Mouse (Mus musculus) MEL (cell line): ENCODE measurements around the gene Rftn2. TPM values are rescaled to one million over a fixed set of nuclear protein-coding genes. Genes with fewer than 3 reads are reported as not detected.

ENCODE experiments used
- DNase-seq: peaks from one replicate; pipeline ENCODE4 v3.0.0; 2011; ENCODE audit warnings: low read depth, low spot score
- H3K27ac ChIP-seq: 2 replicates; pipeline ENCODE4 v1.5.1; 2012; ENCODE audit warnings: low read depth, mild to moderate bottlenecking, control low read depth, low read length, moderate library complexity; ENCODE audit not compliant: control insufficient read depth
- H3K27me3 ChIP-seq, 2 experiments: fragments of 150-350 bp in 1 of 2; sonication (generic) in 1 of 2; 2 replicates each; pipeline ENCODE4 v1.6.1; 2012; ENCODE audit warnings: low read length in 2 of 2, mild to moderate bottlenecking in 2 of 2, improper control_type of control experiment in 1 of 2, moderate library complexity in 1 of 2; ENCODE audit not compliant: insufficient read depth in 2 of 2, control insufficient read depth in 1 of 2
- H3K36me3 ChIP-seq, 2 experiments: 2 replicates each; pipeline ENCODE4 v1.6.1; 2012 to 2014; ENCODE audit warnings: low read length in 2 of 2, improper control_type of control experiment in 1 of 2, inconsistent platforms in 1 of 2, mild to moderate bottlenecking in 1 of 2; ENCODE audit not compliant: insufficient read depth in 2 of 2, control insufficient read depth in 1 of 2
- H3K4me1 ChIP-seq, 2 experiments: fragments of 150-350 bp in 1 of 2; sonication (generic) in 1 of 2; 2 replicates each; pipeline ENCODE4 v1.6.1; 2012; ENCODE audit warnings: low read length in 2 of 2, improper control_type of control experiment in 1 of 2, mild to moderate bottlenecking in 1 of 2; ENCODE audit not compliant: insufficient read depth in 2 of 2, control insufficient read depth in 1 of 2
- H3K4me3 ChIP-seq, 2 experiments: fragments of 150-350 bp in 1 of 2; sonication (generic) in 1 of 2; 2 replicates each; pipeline ENCODE4 v1.5.1; 2012; ENCODE audit warnings: low read depth in 2 of 2, low read length in 2 of 2, mild to moderate bottlenecking in 2 of 2, moderate library complexity in 2 of 2, control low read depth in 1 of 2, improper control_type of control experiment in 1 of 2; ENCODE audit not compliant: control insufficient read depth in 1 of 2, insufficient read depth in 1 of 2
- H3K79me2 ChIP-seq: 2 replicates; pipeline ENCODE4 v1.6.1; 2012; ENCODE audit warnings: mild to moderate bottlenecking, low read length, moderate library complexity; ENCODE audit not compliant: control insufficient read depth, poor library complexity, insufficient read depth
- H3K9ac ChIP-seq: 2 replicates; pipeline ENCODE4 v1.6.1; 2012; ENCODE audit warnings: low read depth, mild to moderate bottlenecking, control low read depth, low read length, moderate library complexity; ENCODE audit not compliant: control insufficient read depth, poor library complexity, severe bottlenecking
- H3K9me3 ChIP-seq: fragments of 150-350 bp; sonication (generic); replicated peaks from 2 replicates; pipeline ENCODE4 v1.6.1; 2012; ENCODE audit warnings: mild to moderate bottlenecking, low read length, improper control_type of control experiment, moderate library complexity; ENCODE audit not compliant: insufficient read depth
- CHD1 ChIP-seq: IDR thresholded peaks from 2 replicates; pipeline ENCODE4 v1.6.1; 2012; ENCODE audit warnings: low read depth, mild to moderate bottlenecking, inconsistent platforms, low read length, improper control_type of control experiment
- CTCF ChIP-seq, 3 experiments: IDR thresholded peaks in 2 of 3; conservative IDR thresholded peaks in 1 of 3; 2 replicates each; pipeline ENCODE4 v1.5.1; 2011 to 2012; ENCODE audit warnings: low read length in 3 of 3, low read depth in 2 of 3, mild to moderate bottlenecking in 2 of 3, improper control_type of control experiment in 1 of 3, inconsistent platforms in 1 of 3, mixed read lengths in 1 of 3, moderate library complexity in 1 of 3; ENCODE audit not compliant: control insufficient read depth in 1 of 3, insufficient read depth in 1 of 3, poor library complexity in 1 of 3, severe bottlenecking in 1 of 3
- E2F4 ChIP-seq: IDR thresholded peaks from 2 replicates; pipeline ENCODE4 v1.6.1; 2011; ENCODE audit warnings: low read depth, low read length, improper control_type of control experiment, borderline replicate concordance
- ELF1 ChIP-seq: IDR thresholded peaks from 2 replicates; pipeline ENCODE4 v1.6.1; 2014; ENCODE audit warnings: low read depth, mild to moderate bottlenecking, inconsistent platforms, low read length, improper control_type of control experiment, moderate library complexity
- GABPA ChIP-seq: IDR thresholded peaks from 2 replicates; pipeline ENCODE4 v1.6.1; 2012; ENCODE audit warnings: low read depth, mild to moderate bottlenecking, inconsistent platforms, low read length, improper control_type of control experiment, moderate library complexity
- GATA1 ChIP-seq: IDR thresholded peaks from 2 replicates; pipeline ENCODE4 v1.6.1; 2011; ENCODE audit warnings: low read depth, low read length, improper control_type of control experiment
- HCFC1 ChIP-seq: IDR thresholded peaks from 2 replicates; pipeline ENCODE4 v1.6.1; 2012; ENCODE audit warnings: low read depth, mild to moderate bottlenecking, inconsistent platforms, low read length, improper control_type of control experiment, moderate library complexity
- JUND ChIP-seq: IDR thresholded peaks from 2 replicates; pipeline ENCODE4 v1.6.1; 2011; ENCODE audit warnings: low read depth, mild to moderate bottlenecking, improper control_type of control experiment, low read length
- MAFK ChIP-seq: IDR thresholded peaks from 2 replicates; pipeline ENCODE4 v1.6.1; 2011; ENCODE audit warnings: low read depth, mild to moderate bottlenecking, low read length, improper control_type of control experiment, borderline replicate concordance
- MAZ ChIP-seq: IDR thresholded peaks from 2 replicates; pipeline ENCODE4 v1.6.1; 2012; ENCODE audit warnings: low read depth, mild to moderate bottlenecking, inconsistent platforms, low read length, improper control_type of control experiment
- MYB ChIP-seq: IDR thresholded peaks from 2 replicates; pipeline ENCODE4 v1.6.1; 2011; ENCODE audit warnings: mild to moderate bottlenecking, low read depth, low read length, improper control_type of control experiment
- NELFE ChIP-seq: IDR thresholded peaks from 2 replicates; pipeline ENCODE4 v1.6.1; 2011; ENCODE audit warnings: low read depth, low read length, improper control_type of control experiment
- NRF1 ChIP-seq: IDR thresholded peaks from 2 replicates; pipeline ENCODE4 v1.6.1; 2014; ENCODE audit warnings: low read depth, mild to moderate bottlenecking, inconsistent platforms, low read length, improper control_type of control experiment, moderate library complexity; ENCODE audit not compliant: poor library complexity, insufficient read depth, severe bottlenecking
- RCOR1 ChIP-seq: IDR thresholded peaks from 2 replicates; pipeline ENCODE4 v1.6.1; 2012; ENCODE audit warnings: low read depth, mild to moderate bottlenecking, inconsistent platforms, low read length, improper control_type of control experiment
- TBP ChIP-seq: IDR thresholded peaks from 2 replicates; pipeline ENCODE4 v1.8.0; 2011; ENCODE audit warnings: low read depth, low read length, improper control_type of control experiment
- TCF12 ChIP-seq: IDR thresholded peaks from 2 replicates; pipeline ENCODE4 v1.6.1; 2014; ENCODE audit warnings: low read depth, mild to moderate bottlenecking, inconsistent platforms, low read length, improper control_type of control experiment, moderate library complexity
- UBTF ChIP-seq: IDR thresholded peaks from 2 replicates; pipeline ENCODE4 v1.6.1; 2012; ENCODE audit warnings: low read depth, mild to moderate bottlenecking, inconsistent platforms, low read length, improper control_type of control experiment, moderate library complexity, borderline replicate concordance; ENCODE audit not compliant: insufficient read depth
- USF1 ChIP-seq: IDR thresholded peaks from 2 replicates; pipeline ENCODE4 v1.6.1; 2014; ENCODE audit warnings: low read depth, mild to moderate bottlenecking, inconsistent platforms, low read length, improper control_type of control experiment, moderate library complexity
- ZC3H11A ChIP-seq: IDR thresholded peaks from 2 replicates; pipeline ENCODE4 v1.6.1; 2012; ENCODE audit warnings: low read depth, mild to moderate bottlenecking, inconsistent platforms, low read length, improper control_type of control experiment
- ZKSCAN1 ChIP-seq: IDR thresholded peaks from 2 replicates; pipeline ENCODE4 v1.6.1; 2012; ENCODE audit warnings: low read depth, mild to moderate bottlenecking, inconsistent platforms, low read length, improper control_type of control experiment, moderate library complexity
- ZMIZ1 ChIP-seq: IDR thresholded peaks from 2 replicates; pipeline ENCODE4 v1.6.1; 2012; ENCODE audit warnings: low read depth, mild to moderate bottlenecking, inconsistent platforms, low read length, improper control_type of control experiment, moderate library complexity
- polyA plus RNA-seq, 2 experiments: library from polyadenylated mRNA; stranded (reverse) in 1 of 2; unstranded in 1 of 2; fragments of >175 nt in 1 of 2; fragments of >200 nt in 1 of 2; gene quantifications; 2 replicates each; pipeline versions ENCODE4 v1.2.1 to v1.2.4; 2012; ENCODE audit warnings: low replicate concordance in 2 of 2, low read depth in 1 of 2; ENCODE audit not compliant: insufficient read length in 2 of 2, insufficient read depth in 1 of 2, missing spikeins in 1 of 2
- total RNA-seq: library from RNA; depleted of rRNA; stranded (reverse); fragments of 300-350 nt; gene quantifications from 2 replicates; pipeline ENCODE4 v1.2.3, GENCODE M21; 2012

The Rftn2 gene
- total and polyA plus RNA-seq, 3 experiments: 0.01 TPM; not detected in 2

- no peaks in the 10 kb centered on the region for H3K27me3 ChIP-seq
- no peak for DNase-seq
- H3K36me3 ChIP-seq: peaks cover 0 to 13% of the 10 kb centered on the region in 2 experiments; a peak in 2 of 4 replicates
These were observed 69.3 kb downstream of the Rftn2 start for GRCm38 (mm10) chr1:55157329-55157728.

GRCm38 (mm10) chr1:55145556-55145955 is 81.0 kb downstream of the Rftn2 start:
- no peak overlapping the region for H3K27ac ChIP-seq
- H3K36me3 ChIP-seq: peaks cover 0 to 18% of the 10 kb centered on the region in 2 experiments; a peak in 2 of 4 replicates
- no peaks in the 10 kb centered on the region for H3K9me3 ChIP-seq
- H3K4me3 ChIP-seq: no peak overlapping the region
- H3K9ac ChIP-seq: no peak overlapping the region
- H3K79me2 ChIP-seq: no peaks in the 10 kb centered on the region; the same call in 1 of the 2 replicates
- H3K27me3 ChIP-seq: no peaks in the 10 kb centered on the region
- DNase-seq: no peak
- no peak for TF ChIP-seq MAFK
- H3K4me1 ChIP-seq: no peaks in the 10 kb centered on the region

More at GRCm38 (mm10) chr1:55157329-55157728, 69.3 kb downstream of the Rftn2 start:
- Histone ChIP-seq H3K9ac (no peak overlapping the region), H3K9me3 (no peaks in the 10 kb centered on the region), H3K27ac (no peak overlapping the region), H3K4me3 (no peak overlapping the region), H3K79me2 (no peaks in the 10 kb centered on the region), H3K4me1 (no peaks in the 10 kb centered on the region)
- TF ChIP-seq UBTF: no peak
- TF ChIP-seq JUND: no peak
- TF ChIP-seq TBP: no peak
- no peak for TF ChIP-seq ZKSCAN1
- no peak for TF ChIP-seq USF1
- no peak for TF ChIP-seq ZMIZ1
- TF ChIP-seq MYB: no peak
- no peak for TF ChIP-seq GABPA

- H3K4me3 ChIP-seq: no peak overlapping the region
- H3K27me3 ChIP-seq: no peaks in the 10 kb centered on the region
- no peaks in the 10 kb centered on the region for H3K4me1 ChIP-seq
- H3K9ac ChIP-seq: no peak overlapping the region
- DNase-seq: no peak
- H3K79me2 ChIP-seq: no peaks in the 10 kb centered on the region; the same call in 1 of the 2 replicates
- no peak overlapping the region for H3K27ac ChIP-seq
- no peaks in the 10 kb centered on the region for H3K9me3 ChIP-seq
- no peak for TF ChIP-seq GATA1
- TF ChIP-seq RCOR1: no peak
- no peak for TF ChIP-seq HCFC1
- no peak for TF ChIP-seq CHD1
- no peak for TF ChIP-seq ELF1
- no peak for TF ChIP-seq TCF12
- TF ChIP-seq GABPA: no peak
- no peak for TF ChIP-seq MYB
- no peak for TF ChIP-seq ZC3H11A
- TF ChIP-seq TBP: no peak
- TF ChIP-seq CTCF (IDR thresholded peaks at IDR 0.05 in 2 of 3, conservative IDR thresholded peaks at IDR 0.05 in 1 of 3; ENCODE audit: control insufficient read depth in 1 of 3, insufficient read depth in 1 of 3, low read depth in 2 of 3, low read length in 3 of 3, poor library complexity in 1 of 3, severe bottlenecking in 1 of 3): no peak
- TF ChIP-seq NELFE: no peak
- TF ChIP-seq NRF1: no peak
- TF ChIP-seq MAZ: no peak
- no peak for TF ChIP-seq E2F4
- peaks cover 0 to 14% of the 10 kb centered on the region in 2 experiments; a peak in 2 of 4 replicates for H3K36me3 ChIP-seq
These were observed 82.2 kb downstream of the Rftn2 start for GRCm38 (mm10) chr1:55144338-55144737.
